Mouse (Mus musculus): Measurements from ENCODE around the gene Dctpp1. TPM values are rescaled to one million over a fixed set of nuclear protein-coding genes. Genes with fewer than 3 reads are reported as not detected.

Dctpp1 gene
- polyA plus RNA-seq, 1 experiment from 2014 or later, result 96.8 TPM

GRCm38 (mm10) chr7:127262218-127262961, 1.9 kb upstream of the Dctpp1 start:
- Histone ChIP-seq H3K27me3 (ENCODE audit: insufficient read depth, low read length) (no peaks in the 10 kb centered on the region), H3K27ac (ENCODE audit: low read depth) (no peak overlapping the region), H3K36me3 (replicated peaks; ENCODE audit: insufficient read depth, low read length) (no peaks in the 10 kb centered on the region; the same call in 1 of the 2 replicates), H3K4me3 (ENCODE audit: low read depth, low read length) (no peak overlapping the region), H3K9ac (replicated peaks) (no peak overlapping the region), H3K4me1 (ENCODE audit: insufficient read depth) (peaks cover 28% of the 10 kb centered on the region), H3K9me3 (ENCODE audit: low read length) (no peaks in the 10 kb centered on the region), H3K4me2 (ENCODE audit: low read depth, low read length) (no peak overlapping the region; the same call in 1 of the 2 replicates)
- ATAC-seq (no peak), DNase-seq (no peak)
- TF ChIP-seq EP300 (IDR thresholded peaks at IDR 0.05; ENCODE audit: low read depth), result no peak
- TF ChIP-seq CTCF (IDR thresholded peaks at IDR 0.05; ENCODE audit: low read depth), result no peak
- WGBS (ENCODE audit: insufficient replicate concordance), result 58% methylated on average over 10 of the region's 10 CpGs

DNA sequence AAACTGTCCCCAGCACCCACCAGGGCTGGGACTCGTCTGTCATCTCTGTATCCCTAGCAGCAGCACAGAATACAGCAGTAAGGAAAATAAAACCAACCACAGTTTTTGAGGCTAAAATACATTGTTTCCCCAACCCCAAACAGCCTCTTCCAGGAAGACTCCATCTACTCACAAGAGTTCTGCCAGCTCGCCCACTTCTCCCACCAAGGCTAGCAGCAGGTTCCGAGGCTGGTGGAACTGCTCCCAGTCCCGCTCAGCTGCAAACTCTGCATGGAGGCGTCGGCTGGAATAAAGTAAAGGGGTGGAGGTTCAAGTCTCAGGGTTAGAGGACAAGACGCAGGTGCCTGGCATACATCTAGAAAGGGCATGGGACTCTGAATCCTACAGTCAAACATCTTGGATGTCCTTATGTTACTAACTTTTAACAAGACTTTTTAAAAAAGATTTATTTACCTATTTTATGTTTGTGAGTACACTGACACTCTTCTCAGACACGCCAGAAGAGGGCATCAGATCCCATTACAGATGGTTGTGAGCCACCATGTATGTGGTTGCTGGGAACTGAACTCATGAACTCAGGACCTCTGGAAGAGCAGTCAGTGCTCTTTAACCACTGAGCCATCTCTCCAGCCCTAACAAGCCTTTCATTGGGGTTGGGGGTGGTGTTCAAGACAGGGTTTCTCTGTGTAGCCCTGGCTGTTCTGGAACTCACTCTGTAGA, 1.2 kb downstream of the Dctpp1 start:
- WGBS (ENCODE audit: insufficient replicate concordance), result 72% methylated on average over 8 of the region's 8 CpGs
- H3K4me1 ChIP-seq (ENCODE audit: insufficient read depth), result peaks cover 48% of the 10 kb centered on the region

GRCm38 (mm10) chr7:127256518-127256917, 4.0 kb downstream of the Dctpp1 start:
- H3K36me3 ChIP-seq (replicated peaks; ENCODE audit: insufficient read depth, low read length), result peaks cover 5% of the 10 kb centered on the region
- no peak for ATAC-seq
- H3K9ac ChIP-seq (replicated peaks), result no peak overlapping the region
- DNase-seq, result no peak
- H3K9me3 ChIP-seq (ENCODE audit: low read length), result no peaks in the 10 kb centered on the region
- TF ChIP-seq EP300 (IDR thresholded peaks at IDR 0.05; ENCODE audit: low read depth) (no peak), CTCF (IDR thresholded peaks at IDR 0.05; ENCODE audit: low read depth) (no peak)
- H3K4me2 ChIP-seq (ENCODE audit: low read depth, low read length), result no peak overlapping the region
- 0 out of 2 replicates have a peak overlapping the region, but pooled peaks have one; percentile 18 for H3K27ac ChIP-seq (ENCODE audit: low read depth)
- H3K4me1 ChIP-seq (ENCODE audit: insufficient read depth), result peaks cover 46% of the 10 kb centered on the region
- whole genome bisulfite sequencing (ENCODE audit: insufficient replicate concordance), result 76% methylated on average over 5 of the region's 5 CpGs
- no peak overlapping the region for H3K4me3 ChIP-seq (ENCODE audit: low read depth, low read length)
- H3K27me3 ChIP-seq (ENCODE audit: insufficient read depth, low read length), result no peaks in the 10 kb centered on the region

More for the DNA sequence above, 1.2 kb downstream of the Dctpp1 start:
- peak overlapping the region; percentile 91; the same call in 1 of the 2 replicates for H3K4me2 ChIP-seq (ENCODE audit: low read depth, low read length)
- peaks cover 5% of the 10 kb centered on the region; the same call in 1 of the 2 replicates for H3K36me3 ChIP-seq (replicated peaks; ENCODE audit: insufficient read depth, low read length)
- H3K27me3 ChIP-seq (ENCODE audit: insufficient read depth, low read length), result no peaks in the 10 kb centered on the region
- H3K27ac ChIP-seq (ENCODE audit: low read depth), result peak overlapping the region; percentile 90; the same call in 1 of the 2 replicates
- peak overlapping the region; percentile 74; the same call in 1 of the 2 replicates for H3K4me3 ChIP-seq (ENCODE audit: low read depth, low read length)
- no peaks in the 10 kb centered on the region for H3K9me3 ChIP-seq (ENCODE audit: low read length)
- DNase-seq (no peak), ATAC-seq (no peak)
- TF ChIP-seq EP300 (IDR thresholded peaks at IDR 0.05; ENCODE audit: low read depth) (no peak), CTCF (IDR thresholded peaks at IDR 0.05; ENCODE audit: low read depth) (peak; percentile 16; the same call in 1 of the 2 replicates)
- H3K9ac ChIP-seq (replicated peaks), result no peak overlapping the region

GRCm38 (mm10) chr7:127255965-127256364, 4.5 kb downstream of the Dctpp1 start:
- Histone ChIP-seq H3K36me3 (replicated peaks; ENCODE audit: insufficient read depth, low read length) (peaks cover 5% of the 10 kb centered on the region), H3K4me1 (ENCODE audit: insufficient read depth) (peaks cover 41% of the 10 kb centered on the region), H3K9ac (replicated peaks) (no peak overlapping the region), H3K27ac (ENCODE audit: low read depth) (no peak overlapping the region), H3K9me3 (ENCODE audit: low read length) (no peaks in the 10 kb centered on the region), H3K27me3 (ENCODE audit: insufficient read depth, low read length) (no peaks in the 10 kb centered on the region), H3K4me3 (ENCODE audit: low read depth, low read length) (no peak overlapping the region), H3K4me2 (ENCODE audit: low read depth, low read length) (no peak overlapping the region)
- DNase-seq, result no peak
- ATAC-seq, result no peak
- no peak for TF ChIP-seq CTCF (IDR thresholded peaks at IDR 0.05; ENCODE audit: low read depth)
- no peak for TF ChIP-seq EP300 (IDR thresholded peaks at IDR 0.05; ENCODE audit: low read depth)
- WGBS (ENCODE audit: insufficient replicate concordance), result 54% methylated on average over 2 of the region's 2 CpGs

DNA sequence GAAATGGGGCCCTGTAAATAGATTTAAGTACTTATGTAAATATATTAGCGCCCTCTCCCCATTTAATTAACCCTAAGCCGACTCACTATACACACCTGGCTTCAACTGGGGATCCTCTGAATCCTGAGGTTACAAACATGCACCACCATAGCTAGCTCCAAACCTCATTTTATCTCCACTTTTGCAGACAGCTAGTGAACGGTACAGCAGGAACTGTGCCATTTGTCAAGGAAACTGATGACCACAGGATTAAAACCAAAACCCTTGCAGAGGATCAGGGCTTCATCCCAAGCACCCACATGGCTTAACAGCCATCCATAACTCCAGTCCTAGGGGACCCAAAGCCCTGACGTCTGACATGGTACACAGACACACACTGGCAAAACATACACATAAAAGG, 5.5 kb downstream of the Dctpp1 start:
- H3K4me2 ChIP-seq (ENCODE audit: low read depth, low read length), result peak overlapping the region; percentile 96
- peak overlapping the region; percentile 68 for H3K4me3 ChIP-seq (ENCODE audit: low read depth, low read length)
- ATAC-seq (no peak), DNase-seq (no peak)
- peaks cover 8% of the 10 kb centered on the region for H3K36me3 ChIP-seq (replicated peaks; ENCODE audit: insufficient read depth, low read length)
- no peaks in the 10 kb centered on the region for H3K27me3 ChIP-seq (ENCODE audit: insufficient read depth, low read length)
- WGBS (ENCODE audit: insufficient replicate concordance), result 15% methylated on average over 4 of the region's 4 CpGs
- H3K9me3 ChIP-seq (ENCODE audit: low read length), result no peaks in the 10 kb centered on the region
- TF ChIP-seq EP300 (IDR thresholded peaks at IDR 0.05; ENCODE audit: low read depth) (no peak), CTCF (IDR thresholded peaks at IDR 0.05; ENCODE audit: low read depth) (no peak)
- peaks cover 39% of the 10 kb centered on the region for H3K4me1 ChIP-seq (ENCODE audit: insufficient read depth)
- peak overlapping the region; percentile 78 for H3K27ac ChIP-seq (ENCODE audit: low read depth)
- peak overlapping the region; percentile 65 for H3K9ac ChIP-seq (replicated peaks)

All from liver, postnatal 0 days (tissue).